Mouse (Mus musculus): Measurements from ENCODE around the gene Gm3696. TPM values are rescaled to one million over a fixed set of nuclear protein-coding genes. Genes with fewer than 3 reads are reported as not detected.
"Not testable (repeated sequence)": the region's sequence is repeated elsewhere in the genome, so short reads cannot be mapped to it uniquely, and the experiment has no call there.

The Gm3696 gene
- not detected for total RNA-seq (2021)
- long read RNA-seq, experiment 1, result 0 reads
- long read RNA-seq, experiment 2, result 0 reads

DNA sequence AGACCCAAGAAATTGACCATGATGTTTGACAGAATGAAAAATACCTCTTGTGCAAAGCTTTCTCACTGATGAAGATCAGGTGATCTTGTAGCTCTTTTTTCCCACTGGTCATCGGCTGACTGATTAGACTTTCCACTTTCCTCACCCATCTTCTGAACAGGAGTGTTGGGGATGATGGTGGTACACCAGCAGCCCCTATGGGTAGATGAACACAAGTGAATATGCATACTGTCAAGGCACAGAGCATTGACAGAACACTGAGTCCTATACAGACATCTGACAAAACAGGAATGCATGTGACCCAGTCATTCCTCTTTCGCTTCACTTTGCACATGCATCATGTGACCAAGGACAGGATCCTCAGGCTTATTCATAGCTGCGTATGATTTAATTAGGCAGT lies at the start of gene Gm3696:
Gene Gm3696, minus strand, starts transcription at position 101 of the 400 bp plus-strand sequence.
- intact Hi-C loops (cut with DNase I); DNase-seq: not testable (repeated sequence)

DNA sequence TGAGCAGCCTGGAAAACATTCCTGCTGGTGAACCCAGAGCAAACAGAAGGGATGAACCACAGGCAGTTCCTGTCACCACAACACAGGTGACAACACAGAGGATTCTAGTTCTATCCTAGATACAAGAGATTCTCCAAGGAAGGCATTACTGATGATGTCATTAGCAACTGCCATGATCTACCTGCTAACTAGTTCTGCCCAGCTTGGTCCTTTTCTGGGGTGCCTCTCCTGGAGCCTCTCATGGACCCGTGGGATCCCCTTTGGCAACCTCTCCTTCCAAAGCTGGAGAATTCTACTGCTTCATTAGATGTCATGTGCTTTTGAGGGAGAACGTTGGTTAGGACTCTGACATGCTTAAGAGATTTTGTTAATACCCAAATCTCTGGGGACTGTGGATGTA lies 24.9 kb upstream of the Gm3696 start, which contains the start of gene Gm6676:
Gene Gm6676, minus strand, starts transcription at position 101 of the 400 bp plus-strand sequence.
- DNase-seq; intact Hi-C loops (cut with DNase I): not testable (repeated sequence)

DNA sequence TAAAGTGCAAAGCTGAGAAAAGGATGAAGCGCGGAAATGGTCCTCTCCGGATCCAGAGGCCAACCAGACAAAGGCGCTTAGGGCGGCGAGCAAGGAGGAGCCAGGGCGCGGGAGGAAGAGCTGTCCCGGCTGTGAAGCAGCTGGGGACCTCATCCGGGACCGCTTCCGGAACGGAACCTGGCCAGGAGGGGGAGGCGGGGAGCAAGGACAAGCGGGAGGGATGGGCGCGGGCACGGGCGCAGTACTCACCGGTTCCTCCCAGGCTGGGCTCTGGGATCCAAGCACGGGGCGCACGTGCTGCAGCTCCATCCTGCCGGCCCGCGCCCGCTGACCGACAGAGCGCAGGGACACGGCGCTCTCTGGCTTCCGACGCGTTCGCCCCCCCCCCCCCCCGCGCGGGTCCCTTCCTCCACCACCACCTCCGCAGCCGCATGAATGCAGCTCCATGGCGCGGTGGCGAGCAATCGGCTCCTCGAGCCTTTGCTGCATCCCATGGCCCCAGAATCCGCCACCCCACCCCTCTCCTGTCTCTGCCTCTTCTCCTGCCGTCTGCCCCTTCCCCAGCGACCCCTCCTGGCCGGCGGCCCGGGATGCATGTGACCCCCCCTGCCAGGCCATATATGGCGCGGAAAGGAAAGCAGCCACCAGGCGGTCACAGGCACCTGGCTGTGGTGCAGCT lies 4.8 kb upstream of the Gm3696 start:
- intact Hi-C loops (cut with DNase I); DNase-seq: not testable (repeated sequence)

DNA sequence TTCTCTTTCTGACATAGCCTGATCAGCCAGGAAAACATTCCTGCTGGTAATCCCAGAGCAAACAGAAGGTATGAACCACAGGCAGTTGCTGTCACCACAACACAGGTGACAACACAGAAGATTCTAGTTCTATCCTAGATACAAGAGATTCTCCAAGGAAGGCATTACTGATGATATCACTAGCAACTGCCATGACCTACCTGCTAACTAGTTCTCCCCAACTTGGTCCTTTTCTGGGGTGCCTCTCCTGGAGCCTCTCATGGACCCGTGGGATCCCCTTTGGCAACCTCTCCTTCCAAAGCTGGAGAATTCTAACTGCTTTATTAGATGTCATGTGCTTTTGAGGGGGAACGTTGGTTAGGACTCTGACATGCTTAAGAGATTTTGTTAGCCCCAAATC lies 55.6 kb downstream of the Gm3696 start, which contains the start of gene Gm3685:
Gene Gm3685, minus strand, starts transcription at position 101 of the 400 bp plus-strand sequence.
- DNase-seq; intact Hi-C loops (cut with DNase I): not testable (repeated sequence)

Other genes with a start within 250 kb of the Gm3696 start
- under 1 TPM; 0.15 to 0.18 TPM for gene Gm3667, start 210.7 kb downstream of the Gm3696 start, total RNA-seq (2021)
- not detected for gene Gm6356, start 126.8 kb downstream of the Gm3696 start, total RNA-seq (2021)
- gene Gm10406, start 73.2 kb downstream of the Gm3696 start, total RNA-seq (2021), result not detected
- not detected for gene Gm3685, start 55.7 kb downstream of the Gm3696 start, total RNA-seq (2021)
- gene Gm6676, start 24.8 kb upstream of the Gm3696 start, total RNA-seq (2021), result not detected
- not detected for gene Gm3512, start 73.9 kb upstream of the Gm3696 start, total RNA-seq (2021)
- gene Gm16434, start 93.9 kb upstream of the Gm3696 start, total RNA-seq (2021), result not detected
- gene Gm3727, start 164.1 kb upstream of the Gm3696 start, total RNA-seq (2021), result not detected
- gene Gm3739, start 214.4 kb upstream of the Gm3696 start, total RNA-seq (2021), result not detected
- not detected for gene Gm5797, start 231.8 kb upstream of the Gm3696 start, total RNA-seq (2021)